Mouse (Mus musculus): ENCODE measurements around the gene Ankrd50.

The Ankrd50 gene

GRCm38 (mm10) chr3:38466139-38466538 lies 18.5 kb downstream of the Ankrd50 start:
- DNase-seq (ENCODE audit: low spot score in 2 of 2) = no peak

- no peak for DNase-seq (ENCODE audit: low spot score in 2 of 2)
Observed at GRCm38 (mm10) chr3:38463149-38463548, 21.5 kb downstream of the Ankrd50 start.

GRCm38 (mm10) chr3:38461742-38462141 lies 22.9 kb downstream of the Ankrd50 start:
- DNase-seq (ENCODE audit: low spot score in 2 of 2) = no peak

- DNase-seq (ENCODE audit: low spot score in 2 of 2) = no peak
Observed at GRCm38 (mm10) chr3:38460250-38460624, 24.4 kb downstream of the Ankrd50 start.

- no peak for DNase-seq (ENCODE audit: low spot score in 2 of 2)
Observed at GRCm38 (mm10) chr3:38459507-38460249, 25.0 kb downstream of the Ankrd50 start.

GRCm38 (mm10) chr3:38457041-38457440 lies 27.6 kb downstream of the Ankrd50 start:
- no peak for DNase-seq (ENCODE audit: low spot score in 2 of 2)

- DNase-seq (ENCODE audit: low spot score in 2 of 2) = peak; percentile 46 to 70
Observed at GRCm38 (mm10) chr3:38452199-38452598, 32.4 kb downstream of the Ankrd50 start.

- DNase-seq (ENCODE audit: low spot score in 2 of 2) = peak; percentile 48 to 76
Observed at GRCm38 (mm10) chr3:38446586-38446985, 38.1 kb downstream of the Ankrd50 start.

GRCm38 (mm10) chr3:38443875-38444274 lies 40.8 kb downstream of the Ankrd50 start:
- DNase-seq (ENCODE audit: low spot score in 2 of 2) = peak in 1 of 2 experiments; percentile 37

- no peak for DNase-seq (ENCODE audit: low spot score in 2 of 2)
Observed at GRCm38 (mm10) chr3:38440564-38440991, 44.1 kb downstream of the Ankrd50 start.

GRCm38 (mm10) chr3:38436596-38436995 lies 48.0 kb downstream of the Ankrd50 start:
- DNase-seq (ENCODE audit: low spot score in 2 of 2) = no peak

- no peak for DNase-seq (ENCODE audit: low spot score in 2 of 2)
Observed at GRCm38 (mm10) chr3:38435828-38436227, 48.8 kb downstream of the Ankrd50 start.

- no peak for DNase-seq (ENCODE audit: low spot score in 2 of 2)
Observed at GRCm38 (mm10) chr3:38434486-38434885, 50.2 kb downstream of the Ankrd50 start.

GRCm38 (mm10) chr3:38433495-38434464 lies 50.9 kb downstream of the Ankrd50 start:
- DNase-seq (ENCODE audit: low spot score in 2 of 2) = no peak

- DNase-seq (ENCODE audit: low spot score in 2 of 2) = no peak
Observed at GRCm38 (mm10) chr3:38431461-38431860, 53.2 kb downstream of the Ankrd50 start.

- peak in 1 of 2 experiments; percentile 17 for DNase-seq (ENCODE audit: low spot score in 2 of 2)
Observed at GRCm38 (mm10) chr3:38431042-38431441, 53.6 kb downstream of the Ankrd50 start.

GRCm38 (mm10) chr3:38427200-38427599 lies 57.4 kb downstream of the Ankrd50 start:
- DNase-seq (ENCODE audit: low spot score in 2 of 2) = no peak

- no peak for DNase-seq (ENCODE audit: low spot score in 2 of 2)
Observed at GRCm38 (mm10) chr3:38423966-38424365, 60.7 kb downstream of the Ankrd50 start.

GRCm38 (mm10) chr3:38419896-38420295 lies 64.7 kb downstream of the Ankrd50 start:
- no peak for DNase-seq (ENCODE audit: low spot score in 2 of 2)

GRCm38 (mm10) chr3:38415292-38415930 lies 69.2 kb downstream of the Ankrd50 start:
- DNase-seq (ENCODE audit: low spot score in 2 of 2) = no peak

Measured in frontal cortex, postnatal 36 days (tissue).